Mouse (Mus musculus) midbrain, embryonic 16.5 days (tissue): ENCODE data around the gene Tlr2. TPM values are rescaled to one million over a fixed set of nuclear protein-coding genes. Genes with fewer than 3 reads are reported as not detected.

Experiments used
- ATAC-seq: fragments of 200-750 bp; cut with Nextera tagmentation; 2 replicates; pipeline ENCODE4 v1.8.0; 2017; ENCODE audit warnings: moderate TSS enrichment
- H3K27ac ChIP-seq: fragments of 300-500 bp; sonication (generic); 2 replicates; pipeline ENCODE4 v1.5.1; 2014; ENCODE audit warnings: mild to moderate bottlenecking, low read length, mixed read lengths
- H3K27me3 ChIP-seq: fragments of 300-500 bp; sonication (generic); 2 replicates; pipeline ENCODE4 v1.6.1; 2014; ENCODE audit warnings: low read depth, low read length, mixed read lengths; ENCODE audit not compliant: control insufficient read depth, insufficient read depth
- H3K36me3 ChIP-seq: fragments of 300-500 bp; sonication (generic); 2 replicates; pipeline ENCODE4 v1.6.1; 2014; ENCODE audit warnings: mild to moderate bottlenecking, low read length, moderate library complexity, mixed read lengths; ENCODE audit not compliant: control insufficient read depth, insufficient read depth
- H3K4me1 ChIP-seq: fragments of 300-500 bp; sonication (generic); 2 replicates; pipeline ENCODE4 v1.6.1; 2014; ENCODE audit warnings: mild to moderate bottlenecking, low read length, mixed read lengths; ENCODE audit not compliant: control insufficient read depth, insufficient read depth
- H3K4me2 ChIP-seq: fragments of 300-500 bp; sonication (generic); 2 replicates; pipeline ENCODE4 v1.6.1; 2014; ENCODE audit warnings: mild to moderate bottlenecking, low read length, mixed read lengths
- H3K4me3 ChIP-seq: fragments of 300-500 bp; sonication (generic); 2 replicates; pipeline ENCODE4 v1.5.1; 2014; ENCODE audit warnings: low read depth, mild to moderate bottlenecking, low read length, moderate library complexity, mixed read lengths
- H3K9ac ChIP-seq: fragments of 300-500 bp; sonication (generic); 2 replicates; pipeline ENCODE4 v1.6.1; 2014; ENCODE audit warnings: low read depth, low read length, mixed read lengths
- H3K9me3 ChIP-seq: fragments of 300-500 bp; sonication (generic); replicated peaks from 2 replicates; pipeline ENCODE4 v1.6.1; 2014; ENCODE audit warnings: mild to moderate bottlenecking, low read length, mixed read lengths; ENCODE audit not compliant: control insufficient read depth, poor library complexity, severe bottlenecking
- WGBS: fragments of 180-500 bp; shearing (Covaris S2); extraction: QIAGEN DNeasy Blood & Tissue Kit; methylation state at CpG from one replicate; pipeline ENCODE4 v1.1.7; 2014; 5-methylcytosine and 5-hydroxymethylcytosine counted together
- polyA plus RNA-seq: library from polyadenylated mRNA; unstranded; fragments of >200 nt; fragmentation: Nextera tagmentation; extraction: Ambion mirVana; gene quantifications from 2 replicates; pipeline ENCODE4 v1.2.1, GENCODE M21; 2015

Gene Tlr2
- polyA plus RNA-seq, 1 experiment from 2014 or later, result 0.88 TPM

GRCm38 (mm10) chr3:83808483-83808882, 33.1 kb downstream of the Tlr2 start:
- Histone ChIP-seq H3K36me3 (no peaks in the 10 kb centered on the region), H3K4me2 (no peak overlapping the region), H3K27ac (no peak overlapping the region), H3K4me1 (no peaks in the 10 kb centered on the region), H3K9ac (no peak overlapping the region), H3K9me3 (no peaks in the 10 kb centered on the region), H3K4me3 (no peak overlapping the region), H3K27me3 (no peaks in the 10 kb centered on the region)
- WGBS, result 88% methylated on average over 12 of the region's 12 CpGs
- no peak for ATAC-seq

GRCm38 (mm10) chr3:83801649-83802155, 39.9 kb downstream of the Tlr2 start:
- no peaks in the 10 kb centered on the region for H3K27me3 ChIP-seq
- H3K9ac ChIP-seq, result no peak overlapping the region
- no peaks in the 10 kb centered on the region for H3K9me3 ChIP-seq
- H3K27ac ChIP-seq, result no peak overlapping the region
- H3K4me3 ChIP-seq, result no peak overlapping the region
- H3K4me1 ChIP-seq, result no peaks in the 10 kb centered on the region
- 98% methylated on average over 4 of the region's 4 CpGs for WGBS
- no peaks in the 10 kb centered on the region for H3K36me3 ChIP-seq
- no peak for ATAC-seq
- no peak overlapping the region for H3K4me2 ChIP-seq

- H3K4me1 ChIP-seq, result no peaks in the 10 kb centered on the region
- no peak overlapping the region for H3K27ac ChIP-seq
- H3K9me3 ChIP-seq, result no peaks in the 10 kb centered on the region
- H3K4me2 ChIP-seq, result no peak overlapping the region
- H3K27me3 ChIP-seq, result no peaks in the 10 kb centered on the region
- H3K36me3 ChIP-seq, result no peaks in the 10 kb centered on the region
- H3K4me3 ChIP-seq, result no peak overlapping the region
- 91% methylated on average over 7 of the region's 7 CpGs for WGBS
- ATAC-seq, result no peak
- H3K9ac ChIP-seq, result no peak overlapping the region
These were observed 42.1 kb downstream of the Tlr2 start for GRCm38 (mm10) chr3:83799486-83799885.

GRCm38 (mm10) chr3:83797828-83798227, 43.7 kb downstream of the Tlr2 start:
- Histone ChIP-seq H3K27ac (no peak overlapping the region), H3K4me1 (no peaks in the 10 kb centered on the region), H3K4me3 (no peak overlapping the region), H3K9ac (no peak overlapping the region), H3K4me2 (no peak overlapping the region), H3K9me3 (no peaks in the 10 kb centered on the region), H3K36me3 (no peaks in the 10 kb centered on the region), H3K27me3 (no peaks in the 10 kb centered on the region)
- 9% methylated on average over 10 of the region's 10 CpGs for WGBS
- peak; percentile 56; the same call in 1 of the 2 replicates for ATAC-seq

GRCm38 (mm10) chr3:83797098-83797497, 44.5 kb downstream of the Tlr2 start:
- 82% methylated on average over 6 of the region's 6 CpGs for WGBS
- Histone ChIP-seq H3K27ac (no peak overlapping the region), H3K9me3 (no peaks in the 10 kb centered on the region), H3K4me1 (no peaks in the 10 kb centered on the region), H3K4me2 (no peak overlapping the region), H3K4me3 (no peak overlapping the region), H3K9ac (no peak overlapping the region), H3K27me3 (no peaks in the 10 kb centered on the region), H3K36me3 (no peaks in the 10 kb centered on the region)
- ATAC-seq, result no peak

GRCm38 (mm10) chr3:83791444-83791843, 50.1 kb downstream of the Tlr2 start:
- H3K4me1 ChIP-seq, result peaks cover 3% of the 10 kb centered on the region; the same call in 1 of the 2 replicates
- no peaks in the 10 kb centered on the region for H3K9me3 ChIP-seq
- WGBS, result 53% methylated on average over 3 of the region's 3 CpGs
- H3K36me3 ChIP-seq, result no peaks in the 10 kb centered on the region
- H3K4me2 ChIP-seq, result no peak overlapping the region
- no peak overlapping the region for H3K27ac ChIP-seq
- no peak overlapping the region for H3K4me3 ChIP-seq
- H3K9ac ChIP-seq, result no peak overlapping the region
- no peaks in the 10 kb centered on the region for H3K27me3 ChIP-seq
- no peak for ATAC-seq

- H3K27ac ChIP-seq, result no peak overlapping the region
- peak; percentile 89 for ATAC-seq
- H3K4me1 ChIP-seq, result peaks cover 3% of the 10 kb centered on the region; the same call in 1 of the 2 replicates
- peak overlapping the region; percentile 76 for H3K4me2 ChIP-seq
- H3K9me3 ChIP-seq, result no peaks in the 10 kb centered on the region
- H3K4me3 ChIP-seq, result peak overlapping the region; percentile 71
- H3K9ac ChIP-seq, result peak overlapping the region; percentile 80
- H3K36me3 ChIP-seq, result no peaks in the 10 kb centered on the region
- no peaks in the 10 kb centered on the region for H3K27me3 ChIP-seq
- 3% methylated on average over 44 of the region's 44 CpGs for WGBS
These were observed 51.7 kb downstream of the Tlr2 start for GRCm38 (mm10) chr3:83789651-83790451.

GRCm38 (mm10) chr3:83787776-83788305, 53.7 kb downstream of the Tlr2 start:
- Histone ChIP-seq H3K9me3 (no peaks in the 10 kb centered on the region), H3K4me3 (no peak overlapping the region), H3K27me3 (no peaks in the 10 kb centered on the region), H3K36me3 (no peaks in the 10 kb centered on the region), H3K27ac (no peak overlapping the region), H3K4me1 (peaks cover 6% of the 10 kb centered on the region), H3K9ac (no peak overlapping the region), H3K4me2 (no peak overlapping the region)
- ATAC-seq, result no peak
- WGBS, result 84% methylated on average over 7 of the region's 7 CpGs

- Histone ChIP-seq H3K27me3 (no peaks in the 10 kb centered on the region), H3K4me2 (no peak overlapping the region), H3K36me3 (no peaks in the 10 kb centered on the region), H3K4me3 (no peak overlapping the region), H3K4me1 (peaks cover 6% of the 10 kb centered on the region), H3K9ac (no peak overlapping the region), H3K9me3 (no peaks in the 10 kb centered on the region), H3K27ac (no peak overlapping the region)
- no peak for ATAC-seq
- WGBS, result 42% methylated on average over 2 of the region's 2 CpGs
These were observed 54.5 kb downstream of the Tlr2 start for GRCm38 (mm10) chr3:83787086-83787485.
